13 mouse cellular contexts compared by ENCODE assay signal in genomic region chr3:50694904-50695680, GRCm38 (mm10).
DNase-seq lines count a peak whose midpoint lies in the region; ATAC-seq and TF ChIP-seq lines count a peak whose summit lies in the region.
"Had no signal": no experiment of that assay in that cellular context is flagged by ENCODE, and none has a peak within 500 bp of the region (broad histone marks: within the 10 kb centered on the region; RNA-seq: fewer than 3 reads in every experiment).

No protein-coding gene starts in this region.

- no peaks in the 10 kb centered on the region for H3K36me3 ChIP-seq in heart, embryonic 15.5 days
- H3K36me3 ChIP-seq in midbrain, embryonic 14.5 days (ENCODE audit: control insufficient read depth, insufficient read depth, low read length): no peaks in the 10 kb centered on the region
- no peaks in the 10 kb centered on the region for H3K36me3 ChIP-seq in midbrain, embryonic 11.5 days (ENCODE audit: control insufficient read depth, insufficient read depth, low read length)
- no peaks in the 10 kb centered on the region for H3K36me3 ChIP-seq in limb, embryonic 14.5 days (ENCODE audit: control insufficient read depth, insufficient read depth, low read length)
- H3K36me3 ChIP-seq: liver, embryonic 15.5 days had no signal

- TF ChIP-seq POLR2A in limb, embryonic 14.5 days (IDR thresholded peaks at IDR 0.05; ENCODE audit: borderline replicate concordance, extremely low read depth, insufficient read depth, insufficient read length): no peak

- no peaks in the 10 kb centered on the region for H3K27me3 ChIP-seq in heart, embryonic 15.5 days
- no peaks in the 10 kb centered on the region for H3K27me3 ChIP-seq in midbrain, embryonic 14.5 days (ENCODE audit: control insufficient read depth, insufficient read depth, low read length)
- no peaks in the 10 kb centered on the region for H3K27me3 ChIP-seq in midbrain, embryonic 11.5 days (ENCODE audit: control insufficient read depth, insufficient read depth, low read length)
- H3K27me3 ChIP-seq in limb, embryonic 14.5 days (ENCODE audit: control insufficient read depth, insufficient read depth, low read length): no peaks in the 10 kb centered on the region
- H3K27me3 ChIP-seq: CH12.LX; liver, embryonic 15.5 days had no signal

- no peak overlapping the region for H3K4me3 ChIP-seq in heart, embryonic 15.5 days
- no peak overlapping the region for H3K4me3 ChIP-seq in midbrain, embryonic 14.5 days (replicated peaks; ENCODE audit: low read depth, low read length)
- no peak overlapping the region for H3K4me3 ChIP-seq in midbrain, embryonic 11.5 days (ENCODE audit: low read depth, low read length)
- no peak overlapping the region for H3K4me3 ChIP-seq in limb, embryonic 14.5 days (replicated peaks; ENCODE audit: low read length)
- H3K4me3 ChIP-seq: liver, embryonic 15.5 days had no signal

- no peaks in the 10 kb centered on the region for H3K9me3 ChIP-seq in heart, embryonic 15.5 days (replicated peaks)
- no peaks in the 10 kb centered on the region for H3K9me3 ChIP-seq in midbrain, embryonic 14.5 days (ENCODE audit: control insufficient read depth, low read length)
- no peaks in the 10 kb centered on the region for H3K9me3 ChIP-seq in midbrain, embryonic 11.5 days (ENCODE audit: control insufficient read depth, low read length)
- no peaks in the 10 kb centered on the region for H3K9me3 ChIP-seq in limb, embryonic 14.5 days (ENCODE audit: control insufficient read depth, low read length)
- H3K9me3 ChIP-seq: liver, embryonic 15.5 days had no signal

- ATAC-seq in heart, embryonic 15.5 days (replicated peaks; ENCODE audit: insufficient number of reproducible peaks, insufficient read depth, low FRiP score, low read depth): no peak
- no peak for ATAC-seq in midbrain, embryonic 14.5 days (ENCODE audit: low FRiP score, low TSS enrichment)
- no peak for ATAC-seq in midbrain, embryonic 11.5 days (ENCODE audit: low FRiP score)
- ATAC-seq in limb, embryonic 14.5 days (ENCODE audit: low FRiP score, low read depth): no peak

- no peak for DNase-seq in heart, adult 18-20 months
- DNase-seq in midbrain, embryonic 14.5 days: peak; percentile 22
- no peak for DNase-seq in midbrain, embryonic 11.5 days (ENCODE audit: low spot score, missing footprints)
- peak; percentile 15 for DNase-seq in limb, embryonic 14.5 days (ENCODE audit: low spot score)
- peak; percentile 41 to 58 for DNase-seq in thymus, postnatal 36 days
- DNase-seq in kidney, adult 9 months: no peak
- DNase-seq in cerebellum, adult 11 months: no peak
- DNase-seq: adrenal gland, postnatal 14 days; cerebellum, adult 11-12 months; kidney, postnatal 36 days had no signal

- H3K4me2 ChIP-seq in heart, embryonic 15.5 days: 0 out of 2 replicates have a peak overlapping the region, but pooled peaks have one; percentile 8
- H3K4me2 ChIP-seq in midbrain, embryonic 14.5 days (ENCODE audit: low read length): no peak overlapping the region
- H3K4me2 ChIP-seq in midbrain, embryonic 11.5 days: no peak overlapping the region
- H3K4me2 ChIP-seq in limb, embryonic 14.5 days (replicated peaks; ENCODE audit: low read depth, low read length, severe bottlenecking): no peak overlapping the region
- H3K4me2 ChIP-seq: liver, embryonic 15.5 days had no signal

- no peaks in the 10 kb centered on the region for H3K4me1 ChIP-seq in heart, embryonic 15.5 days (replicated peaks)
- 0 out of 2 replicates have a peak, but pooled peaks cover 7% of the 10 kb centered on the region for H3K4me1 ChIP-seq in midbrain, embryonic 14.5 days (ENCODE audit: control insufficient read depth, insufficient read depth, low read length)
- no peaks in the 10 kb centered on the region for H3K4me1 ChIP-seq in midbrain, embryonic 11.5 days (ENCODE audit: control insufficient read depth, insufficient read depth, low read length)
- H3K4me1 ChIP-seq in limb, embryonic 14.5 days (ENCODE audit: control insufficient read depth, insufficient read depth, low read length): peaks cover 4% of the 10 kb centered on the region
- H3K4me1 ChIP-seq: liver, embryonic 15.5 days had no signal

- WGBS in heart, embryonic 15.5 days: 64% methylated on average over 15 of the region's 15 CpGs
- 45% methylated on average over 15 of the region's 15 CpGs for whole genome bisulfite sequencing in midbrain, embryonic 14.5 days
- 73% methylated on average over 15 of the region's 15 CpGs for WGBS in midbrain, embryonic 11.5 days
- 63% methylated on average over 15 of the region's 15 CpGs for WGBS in limb, embryonic 14.5 days

- H3K9ac ChIP-seq in heart, embryonic 15.5 days: no peak overlapping the region
- no peak overlapping the region for H3K9ac ChIP-seq in midbrain, embryonic 14.5 days (replicated peaks; ENCODE audit: low read length)
- H3K9ac ChIP-seq in midbrain, embryonic 11.5 days (ENCODE audit: low read length): no peak overlapping the region
- no peak overlapping the region for H3K9ac ChIP-seq in limb, embryonic 14.5 days (ENCODE audit: low read depth, low read length, severe bottlenecking)
- H3K9ac ChIP-seq: liver, embryonic 15.5 days had no signal

- peak overlapping the region; percentile 28; the same call in 1 of the 2 replicates for H3K27ac ChIP-seq in heart, embryonic 15.5 days
- no peak overlapping the region for H3K27ac ChIP-seq in midbrain, embryonic 14.5 days (replicated peaks; ENCODE audit: low read depth, low read length)
- no peak overlapping the region for H3K27ac ChIP-seq in midbrain, embryonic 11.5 days (ENCODE audit: low read depth, low read length)
- 0 out of 2 replicates have a peak overlapping the region, but pooled peaks have one; percentile 43 for H3K27ac ChIP-seq in limb, embryonic 14.5 days (replicated peaks; ENCODE audit: low read depth, low read length)
- H3K27ac ChIP-seq: liver, embryonic 15.5 days had no signal

Comparison
In these comparisons a context has a peak if more than half of its experiments do, and no peak if none do; other contexts are left out.
1. DNase-seq: peak in midbrain, embryonic 14.5 days (single experiment), limb, embryonic 14.5 days (single experiment) and thymus, postnatal 36 days (2 of 2); none in heart, adult 18-20 months (0 of 2), midbrain, embryonic 11.5 days (single experiment), kidney, adult 9 months (single experiment) and cerebellum, adult 11 months (single experiment).
2. H3K27ac ChIP-seq: peak in heart, embryonic 15.5 days (single experiment) and limb, embryonic 14.5 days (single experiment); none in midbrain, embryonic 14.5 days (single experiment) and midbrain, embryonic 11.5 days (single experiment).